14 mouse cellular contexts compared by ENCODE assay signal in genomic region chr5:31110781-31111180, GRCm38 (mm10). TPM values are rescaled to one million over a fixed set of nuclear protein-coding genes. Genes with fewer than 3 reads are reported as not detected.
A peak's percentile ranks its signal among the peaks of the same experiment; 100 is the strongest.
DNase-seq lines count a peak whose midpoint lies in the region; ATAC-seq and TF ChIP-seq lines count a peak whose summit lies in the region.
"Had no signal": no experiment of that assay in that cellular context is flagged by ENCODE, and none has a peak within 500 bp of the region (broad histone marks: within the 10 kb centered on the region; RNA-seq: fewer than 3 reads in every experiment).

No protein-coding gene starts in this region.

- H3K27ac ChIP-seq in heart, adult 2 months: no peak overlapping the region
- no peak overlapping the region for H3K27ac ChIP-seq in lung, postnatal 0 days (ENCODE audit: low read length)
- H3K27ac ChIP-seq: embryonic facial prominence, embryonic 13.5 days; heart, embryonic 13.5 days; lung, embryonic 15.5 days had no signal

- H3K27me3 ChIP-seq in heart, adult 2 months (ENCODE audit: control insufficient read depth, insufficient read depth, low read length): no peaks in the 10 kb centered on the region
- H3K27me3 ChIP-seq in lung, postnatal 0 days (replicated peaks; ENCODE audit: insufficient read depth, low read length): no peaks in the 10 kb centered on the region
- peaks cover 10% of the 10 kb centered on the region for H3K27me3 ChIP-seq in Patski
- H3K27me3 ChIP-seq: heart, embryonic 13.5 days; lung, embryonic 15.5 days had no signal

- TF ChIP-seq CTCF in heart, adult 2 months (IDR thresholded peaks at IDR 0.05): peak; percentile 77
- TF ChIP-seq CTCF in lung, postnatal 0 days (IDR thresholded peaks at IDR 0.05): peak; percentile 63
- TF ChIP-seq CTCF in Patski (IDR thresholded peaks at IDR 0.05): peak; percentile 78

- no peak overlapping the region for H3K9ac ChIP-seq in heart, adult 2 months (ENCODE audit: low read depth, low read length)
- no peak overlapping the region for H3K9ac ChIP-seq in lung, postnatal 0 days (replicated peaks; ENCODE audit: low read depth)
- H3K9ac ChIP-seq: embryonic facial prominence, embryonic 13.5 days; heart, embryonic 13.5 days; lung, embryonic 15.5 days had no signal

- H3K4me2 ChIP-seq in lung, postnatal 0 days (replicated peaks; ENCODE audit: low read depth, low read length): no peak overlapping the region
- H3K4me2 ChIP-seq: embryonic facial prominence, embryonic 13.5 days; heart, embryonic 13.5 days; lung, embryonic 15.5 days had no signal

- ATAC-seq in lung, postnatal 0 days: no peak
- no peak for ATAC-seq in Patski
- ATAC-seq: inflammation-experienced regulatory T-cells, adult 6 months had no signal

- CTCF ChIA-PET in Patski (lab: Charles Lee): interaction anchor here (1.8 kb wide), 1 partner anchor 13 kb away, joined by 5 read pairs; no protein-coding TSS in a partner anchor

- no peak for TF ChIP-seq EP300 in heart, adult 2 months (IDR thresholded peaks at IDR 0.05; ENCODE audit: insufficient read depth, low read depth, low read length)
- no peak for TF ChIP-seq EP300 in lung, postnatal 0 days (IDR thresholded peaks at IDR 0.05)

- TF ChIP-seq POLR2A in heart, adult 2 months (IDR thresholded peaks at IDR 0.05; ENCODE audit: insufficient read depth, low read depth, low read length): no peak

- POLR2A ChIA-PET in Patski (lab: Charles Lee): no interaction called here

- H3K4me1 ChIP-seq in heart, adult 2 months (ENCODE audit: control insufficient read depth, insufficient read depth, low read length): no peaks in the 10 kb centered on the region
- no peaks in the 10 kb centered on the region for H3K4me1 ChIP-seq in lung, postnatal 0 days (ENCODE audit: insufficient read depth, low read depth, low read length)
- H3K4me1 ChIP-seq: embryonic facial prominence, embryonic 13.5 days; heart, embryonic 13.5 days; lung, embryonic 15.5 days had no signal

- H3K4me3 ChIP-seq in heart, adult 2 months: no peak overlapping the region
- H3K4me3 ChIP-seq in lung, postnatal 0 days (ENCODE audit: low read depth, low read length): no peak overlapping the region
- H3K4me3 ChIP-seq: embryonic facial prominence, embryonic 13.5 days; heart, embryonic 13.5 days; lung, embryonic 15.5 days had no signal

- H3K9me3 ChIP-seq in lung, postnatal 0 days (ENCODE audit: low read length): no peaks in the 10 kb centered on the region
- H3K9me3 ChIP-seq: embryonic facial prominence, embryonic 13.5 days; heart, embryonic 13.5 days; lung, embryonic 15.5 days had no signal

- H3K79me2 ChIP-seq in heart, adult 2 months (replicated peaks; ENCODE audit: control insufficient read depth, insufficient read depth, low read length): no peaks in the 10 kb centered on the region

- intact Hi-C loops in heart, adult 2 months (cut with DNase I): loop anchor here (2.0 kb wide), 1 partner anchor 28 kb away; no protein-coding TSS in a partner anchor
- intact Hi-C loops in heart, postnatal 36 days (cut with DNase I): loop anchor here (2.0 kb wide), 1 partner anchor 28 kb away; no protein-coding TSS in a partner anchor
- intact Hi-C loops in left cerebral cortex, postnatal 4 days (cut with DNase I): no loop called here

- 15% methylated on average over 7 of the region's 7 CpGs for WGBS in heart, adult 2 months
- WGBS in lung, postnatal 0 days: 25% methylated on average over 7 of the region's 7 CpGs

- in situ Hi-C loops in Patski (cut with MboI; ENCODE audit: low pct_unique_long_range_greater_than_20kb): no loop called here

- no peak for DNase-seq in heart, adult 2 months
- no peak for DNase-seq in heart, postnatal 36 days
- peak; percentile 31 for DNase-seq in lung, postnatal 0 days (ENCODE audit: low spot score)
- DNase-seq in lung, postnatal 4 days: no peak
- no peak for DNase-seq in Patski (ENCODE audit: low read depth, low spot score)
- peak; percentile 29 for DNase-seq in retina, embryonic 14.5 days (ENCODE audit: low spot score)
- DNase-seq in left cerebral cortex, postnatal 4 days: no peak
- no peak for DNase-seq in cerebellum, postnatal 36 days
- DNase-seq: right cerebral cortex, postnatal 25 days had no signal

- no peaks in the 10 kb centered on the region for H3K36me3 ChIP-seq in heart, adult 2 months (ENCODE audit: control insufficient read depth, insufficient read depth, low read length)
- no peaks in the 10 kb centered on the region for H3K36me3 ChIP-seq in lung, postnatal 0 days (ENCODE audit: insufficient read depth, low read length)
- H3K36me3 ChIP-seq: embryonic facial prominence, embryonic 13.5 days; heart, embryonic 13.5 days; lung, embryonic 15.5 days had no signal

RNA-seq across cellular contexts. Expression of gene Slc30a3, which starts 2.7 kb away (rescaled TPM):
- under 1 TPM in 1 of 2 experiments, not detected in 1; 0.29 TPM for total RNA-seq in heart, adult 2 months (2021)
- polyA plus RNA-seq in heart, adult 2 months (2012; rRNA removed): 0.26 and 0.47 TPM in 2 replicates
- not detected for total RNA-seq in heart, postnatal 36 days (2021)
- not detected in 2 replicates for polyA plus RNA-seq in lung, postnatal 0 days (2015; fragmentation: Nextera tagmentation; extraction: Ambion mirVana)
- 0.06 TPM for polyA plus RNA-seq in Patski (2021)
- total RNA-seq in left cerebral cortex, postnatal 4 days (2021): 10 to 100 TPM; 11.9 to 14.1 TPM

RNA-seq across cellular contexts. Expression of gene Dnajc5g, which starts 4.7 kb away (rescaled TPM):
- not detected for total RNA-seq in heart, adult 2 months (2021)
- polyA plus RNA-seq in heart, adult 2 months (2012; rRNA removed): not detected in 2 replicates
- total RNA-seq in heart, postnatal 36 days (2021): not detected
- not detected in 2 replicates for polyA plus RNA-seq in lung, postnatal 0 days (2015; fragmentation: Nextera tagmentation; extraction: Ambion mirVana)
- polyA plus RNA-seq in Patski (2021): not detected
- total RNA-seq in left cerebral cortex, postnatal 4 days (2021): not detected
- total RNA-seq: left cerebral cortex, postnatal 10 days had no signal
- polyA plus RNA-seq: embryonic facial prominence, embryonic 13.5 days; heart, embryonic 13.5 days; inflammation-experienced regulatory T-cells, adult 6 months; lung, embryonic 15.5 days had no signal

RNA-seq across cellular contexts. Expression of gene Trim54, which starts 5.7 kb away (rescaled TPM):
- 100 to 1,000 TPM; 250 to 368 TPM for total RNA-seq in heart, adult 2 months (2021)
- polyA plus RNA-seq in heart, adult 2 months (2012; rRNA removed): 186 and 219 TPM in 2 replicates
- 100 to 1,000 TPM; 249 to 297 TPM for total RNA-seq in heart, postnatal 36 days (2021)
- 0.49 and 0.55 TPM in 2 replicates for polyA plus RNA-seq in lung, postnatal 0 days (2015; fragmentation: Nextera tagmentation; extraction: Ambion mirVana)
- polyA plus RNA-seq in Patski (2021): not detected
- total RNA-seq in left cerebral cortex, postnatal 4 days (2021): not detected
- polyA plus RNA-seq: inflammation-experienced regulatory T-cells, adult 6 months had no signal

RNA-seq across cellular contexts. Expression of gene Ucn, which starts 27.8 kb away (rescaled TPM):
- not detected for total RNA-seq in heart, adult 2 months (2021)
- polyA plus RNA-seq in heart, adult 2 months (2012; rRNA removed): not detected in 2 replicates
- total RNA-seq in heart, postnatal 36 days (2021): not detected
- polyA plus RNA-seq in lung, postnatal 0 days (2015; fragmentation: Nextera tagmentation; extraction: Ambion mirVana): not detected in 2 replicates
- not detected for polyA plus RNA-seq in Patski (2021)
- not detected for total RNA-seq in left cerebral cortex, postnatal 4 days (2021)
- polyA plus RNA-seq: embryonic facial prominence, embryonic 13.5 days; heart, embryonic 13.5 days; inflammation-experienced regulatory T-cells, adult 6 months; lung, embryonic 15.5 days had no signal

RNA-seq across cellular contexts. Expression of gene Mpv17, which starts 43.3 kb away (rescaled TPM):
- 10 to 100 TPM; 46.8 to 50.6 TPM for total RNA-seq in heart, adult 2 months (2021)
- 183 and 278 TPM in 2 replicates for polyA plus RNA-seq in heart, adult 2 months (2012; rRNA removed)
- total RNA-seq in heart, postnatal 36 days (2021): 10 to 100 TPM; 50.7 to 52.0 TPM
- polyA plus RNA-seq in lung, postnatal 0 days (2015; fragmentation: Nextera tagmentation; extraction: Ambion mirVana): 38.2 and 53.6 TPM in 2 replicates
- 162 TPM for polyA plus RNA-seq in Patski (2021)
- total RNA-seq in left cerebral cortex, postnatal 4 days (2021): 10 to 100 TPM; 25.1 to 31.4 TPM

Comparison
In these comparisons a context has a peak if more than half of its experiments do, and no peak if none do; other contexts are left out.
1. DNase-seq: peak in lung, postnatal 0 days (single experiment) and retina, embryonic 14.5 days (single experiment); none in heart, adult 2 months (0 of 2), heart, postnatal 36 days (0 of 2), lung, postnatal 4 days (0 of 2), Patski (single experiment), left cerebral cortex, postnatal 4 days (single experiment) and cerebellum, postnatal 36 days (0 of 2).
2. RNA of gene Slc30a3, which starts 2.7 kb away (total RNA-seq): 11.9 to 14.1 TPM in left cerebral cortex, postnatal 4 days; 0.29 TPM in heart, adult 2 months and not detected in heart, postnatal 36 days; every median in the first group is over 10 times any median in the second.
3. RNA of gene Trim54, which starts 5.7 kb away (total RNA-seq): 250 to 368 TPM in heart, adult 2 months and 249 to 297 TPM in heart, postnatal 36 days; not detected in left cerebral cortex, postnatal 4 days; every median in the first group is over 100 times any median in the second.
4. Peak in every context shown above with its lines, with median percentiles within 50 percentile points of each other: CTCF ChIP-seq.